Mouse (Mus musculus): Measurements from ENCODE around the gene Dph3.

- no peak for TF ChIP-seq CTCF (IDR thresholded peaks at IDR 0.05; ENCODE audit: control insufficient read depth, insufficient read depth, insufficient replicate concordance, low read depth, low read length)
- no peak for TF ChIP-seq POLR2A (IDR thresholded peaks at IDR 0.05; ENCODE audit: control insufficient read depth, low read depth, low read length)
Measured at GRCm38 (mm10) chr14:32120940-32121919, 35.7 kb upstream of the Dph3 start.

All from testis, adult 2 months (tissue).